Mouse (Mus musculus) stomach, embryonic 14.5 days (tissue): ENCODE data around the gene Rnf43. TPM values are rescaled to one million over a fixed set of nuclear protein-coding genes. Genes with fewer than 3 reads are reported as not detected.
A peak's percentile ranks its signal among the peaks of the same experiment; 100 is the strongest.

ENCODE experiments used
- ATAC-seq: fragments of 200-750 bp; cut with Nextera tagmentation; 2 replicates; pipeline ENCODE4 v1.8.0; 2017; ENCODE audit warnings: low read depth, moderate TSS enrichment; ENCODE audit not compliant: insufficient number of reproducible peaks, insufficient read depth, low FRiP score
- H3K27ac ChIP-seq: fragments of 300-500 bp; sonication (generic); 2 replicates; pipeline ENCODE4 v1.5.1; 2014; ENCODE audit warnings: mild to moderate bottlenecking, low read length, moderate library complexity, mixed read lengths
- H3K27me3 ChIP-seq: fragments of 300-500 bp; sonication (generic); 2 replicates; pipeline ENCODE4 v1.6.1; 2014; ENCODE audit warnings: low read length, control low read depth, mixed read lengths; ENCODE audit not compliant: control insufficient read depth, insufficient read depth
- H3K36me3 ChIP-seq: fragments of 300-500 bp; sonication (generic); 2 replicates; pipeline ENCODE4 v1.6.1; 2014; ENCODE audit warnings: mild to moderate bottlenecking, control low read depth, low read length, moderate library complexity, mixed read lengths; ENCODE audit not compliant: control insufficient read depth, insufficient read depth
- H3K4me1 ChIP-seq: fragments of 300-500 bp; sonication (generic); 2 replicates; pipeline ENCODE4 v1.6.1; 2014; ENCODE audit warnings: low read length, control low read depth, mixed read lengths; ENCODE audit not compliant: control insufficient read depth, insufficient read depth
- H3K4me2 ChIP-seq: fragments of 300-500 bp; sonication (generic); replicated peaks from 2 replicates; pipeline ENCODE4 v1.6.1; 2014; ENCODE audit warnings: low read depth, low read length, control low read depth
- H3K4me3 ChIP-seq: fragments of 300-500 bp; sonication (generic); 2 replicates; pipeline ENCODE4 v1.5.1; 2014; ENCODE audit warnings: low read depth, low read length, control low read depth
- H3K9ac ChIP-seq: fragments of 300-500 bp; sonication (generic); replicated peaks from 2 replicates; pipeline ENCODE4 v1.6.1; 2014; ENCODE audit warnings: low read depth, mild to moderate bottlenecking, control low read depth, low read length, moderate library complexity, mixed read lengths
- H3K9me3 ChIP-seq: fragments of 300-500 bp; sonication (generic); 2 replicates; pipeline ENCODE4 v1.6.1; 2016; ENCODE audit warnings: low read depth, low read length, control low read depth; ENCODE audit not compliant: control insufficient read depth
- WGBS: fragments of 180-500 bp; shearing (Covaris S2); extraction: QIAGEN DNeasy Blood & Tissue Kit; methylation state at CpG from one replicate; pipeline ENCODE4 v1.1.7; 2014; 5-methylcytosine and 5-hydroxymethylcytosine counted together
- polyA plus RNA-seq: library from polyadenylated mRNA; unstranded; fragments of >200 nt; fragmentation: Nextera tagmentation; extraction: Ambion mirVana; gene quantifications from 2 replicates; pipeline ENCODE4 v1.2.1, GENCODE M21; 2014

The Rnf43 gene
- polyA plus RNA-seq, 1 experiment from 2014 or later: 20.2 TPM

GRCm38 (mm10) chr11:87638793-87639192, 23.7 kb upstream of the Rnf43 start:
- Histone ChIP-seq H3K27ac (no peak overlapping the region), H3K4me1 (no peaks in the 10 kb centered on the region), H3K4me3 (peak overlapping the region; percentile 41), H3K36me3 (no peaks in the 10 kb centered on the region; the same call in 1 of the 2 replicates), H3K4me2 (peak overlapping the region; percentile 63), H3K9ac (peak overlapping the region; percentile 59), H3K9me3 (no peaks in the 10 kb centered on the region), H3K27me3 (no peaks in the 10 kb centered on the region)
- no peak; the same call in 1 of the 2 replicates for ATAC-seq
- 19% methylated on average over 2 of the region's 2 CpGs for WGBS

GRCm38 (mm10) chr11:87639206-87639605, 23.3 kb upstream of the Rnf43 start:
- H3K27me3 ChIP-seq: no peaks in the 10 kb centered on the region
- peak overlapping the region; percentile 59 for H3K9ac ChIP-seq
- peak overlapping the region; percentile 41 for H3K4me3 ChIP-seq
- H3K36me3 ChIP-seq: no peaks in the 10 kb centered on the region; the same call in 1 of the 2 replicates
- WGBS: 1% methylated on average over 29 of the region's 29 CpGs
- H3K4me2 ChIP-seq: peak overlapping the region; percentile 63
- H3K4me1 ChIP-seq: no peaks in the 10 kb centered on the region
- peak; percentile 88 for ATAC-seq
- H3K27ac ChIP-seq: no peak overlapping the region
- H3K9me3 ChIP-seq: no peaks in the 10 kb centered on the region

DNA sequence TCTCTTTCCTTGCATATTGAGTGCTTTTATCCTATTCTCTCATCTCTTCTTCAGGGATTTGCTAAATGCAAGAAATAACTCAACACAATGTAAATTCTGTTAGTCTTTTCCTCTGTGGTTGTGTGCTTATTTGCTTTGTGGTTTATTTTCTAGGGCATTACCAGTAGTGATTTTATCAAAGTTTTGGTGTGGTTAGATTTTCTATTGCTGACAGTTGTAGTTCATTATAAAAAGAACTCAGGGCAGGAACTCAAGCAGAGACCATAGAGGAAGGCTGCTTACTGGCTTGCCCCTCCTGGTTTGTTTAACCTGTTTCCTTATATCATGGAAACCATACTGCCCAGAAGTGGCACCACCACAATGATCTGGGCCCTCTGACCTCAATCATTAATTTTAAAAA, 19.7 kb upstream of the Rnf43 start:
- Histone ChIP-seq H3K27me3 (no peaks in the 10 kb centered on the region), H3K4me2 (no peak overlapping the region), H3K9me3 (no peaks in the 10 kb centered on the region), H3K4me3 (no peak overlapping the region), H3K27ac (no peak overlapping the region), H3K4me1 (no peaks in the 10 kb centered on the region), H3K36me3 (no peaks in the 10 kb centered on the region), H3K9ac (no peak overlapping the region)
- ATAC-seq: no peak

- Histone ChIP-seq H3K4me2 (no peak overlapping the region), H3K27me3 (no peaks in the 10 kb centered on the region), H3K4me1 (no peaks in the 10 kb centered on the region), H3K4me3 (no peak overlapping the region), H3K36me3 (no peaks in the 10 kb centered on the region), H3K27ac (no peak overlapping the region), H3K9me3 (no peaks in the 10 kb centered on the region), H3K9ac (no peak overlapping the region)
- ATAC-seq: no peak
- WGBS: 65% methylated on average over 5 of the region's 5 CpGs
Observed at GRCm38 (mm10) chr11:87654693-87655092, 7.8 kb upstream of the Rnf43 start.

GRCm38 (mm10) chr11:87659216-87659615, 3.3 kb upstream of the Rnf43 start:
- Histone ChIP-seq H3K27ac (no peak overlapping the region), H3K9ac (no peak overlapping the region), H3K4me2 (no peak overlapping the region), H3K9me3 (no peaks in the 10 kb centered on the region), H3K4me3 (no peak overlapping the region), H3K4me1 (no peaks in the 10 kb centered on the region), H3K27me3 (no peaks in the 10 kb centered on the region), H3K36me3 (no peaks in the 10 kb centered on the region)
- 68% methylated on average over 7 of the region's 7 CpGs for WGBS
- ATAC-seq: no peak

- WGBS: 13% methylated on average over 14 of the region's 14 CpGs
- Histone ChIP-seq H3K27ac (peak overlapping the region; percentile 44), H3K4me1 (no peaks in the 10 kb centered on the region), H3K4me3 (peak overlapping the region; percentile 36), H3K36me3 (no peaks in the 10 kb centered on the region), H3K27me3 (no peaks in the 10 kb centered on the region), H3K9me3 (no peaks in the 10 kb centered on the region), H3K9ac (peak overlapping the region; percentile 50), H3K4me2 (peak overlapping the region; percentile 46)
- no peak for ATAC-seq
Observed at GRCm38 (mm10) chr11:87662822-87663221, 300 bp downstream of the Rnf43 start.

DNA sequence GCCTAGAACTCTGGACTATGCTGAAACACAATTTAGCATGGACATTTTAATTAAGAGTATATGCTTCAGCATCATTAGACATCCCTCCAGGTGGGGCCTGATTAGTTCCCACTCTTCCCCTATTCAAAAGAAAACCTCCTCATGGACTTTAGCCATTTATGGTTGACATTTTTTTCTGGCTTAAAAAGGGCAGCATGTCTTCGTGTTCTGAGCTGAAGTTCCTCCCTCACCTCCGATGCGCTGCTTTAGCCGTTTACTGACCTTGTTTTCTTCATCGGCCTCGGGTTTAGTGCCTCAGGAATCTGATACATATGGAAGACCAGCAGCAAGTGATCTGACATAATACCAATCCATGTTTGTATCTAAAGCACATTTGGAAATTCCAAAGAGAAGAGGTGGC, 1.4 kb downstream of the Rnf43 start:
- no peaks in the 10 kb centered on the region for H3K36me3 ChIP-seq
- H3K9me3 ChIP-seq: no peaks in the 10 kb centered on the region
- no peak for ATAC-seq
- no peaks in the 10 kb centered on the region for H3K27me3 ChIP-seq
- peak overlapping the region; percentile 36 for H3K4me3 ChIP-seq
- H3K4me1 ChIP-seq: no peaks in the 10 kb centered on the region
- peak overlapping the region; percentile 46 for H3K4me2 ChIP-seq
- no peak overlapping the region for H3K27ac ChIP-seq
- WGBS: 58% methylated on average over 6 of the region's 6 CpGs
- H3K9ac ChIP-seq: peak overlapping the region; percentile 50

GRCm38 (mm10) chr11:87664521-87664920, 2.0 kb downstream of the Rnf43 start:
- Histone ChIP-seq H3K9ac (peak overlapping the region; percentile 50; the same call in 1 of the 2 replicates), H3K36me3 (no peaks in the 10 kb centered on the region), H3K4me2 (peak overlapping the region; percentile 46), H3K27me3 (no peaks in the 10 kb centered on the region), H3K4me3 (peak overlapping the region; percentile 36), H3K9me3 (no peaks in the 10 kb centered on the region), H3K27ac (peak overlapping the region; percentile 48; the same call in 1 of the 2 replicates), H3K4me1 (no peaks in the 10 kb centered on the region)
- WGBS: 69% methylated on average over 12 of the region's 12 CpGs
- ATAC-seq: no peak

- peak overlapping the region; percentile 30; the same call in 1 of the 2 replicates for H3K4me3 ChIP-seq
- no peaks in the 10 kb centered on the region for H3K27me3 ChIP-seq
- ATAC-seq: no peak
- no peaks in the 10 kb centered on the region for H3K9me3 ChIP-seq
- H3K27ac ChIP-seq: no peak overlapping the region
- H3K9ac ChIP-seq: no peak overlapping the region
- H3K4me2 ChIP-seq: peak overlapping the region; percentile 31
- no peaks in the 10 kb centered on the region for H3K36me3 ChIP-seq
- 56% methylated on average over 6 of the region's 6 CpGs for WGBS
- H3K4me1 ChIP-seq: no peaks in the 10 kb centered on the region
Observed at GRCm38 (mm10) chr11:87665224-87665623, 2.7 kb downstream of the Rnf43 start.
